Mouse (Mus musculus) CH12.LX (cell line): ENCODE measurements around the gene Plch2. TPM values are rescaled to one million over a fixed set of nuclear protein-coding genes. Genes with fewer than 3 reads are reported as not detected.

Experiments
- DNase-seq: peaks from one replicate; pipeline ENCODE4 v3.0.0-alpha.2; 2013; ENCODE audit errors: extremely low read depth
- H3K27ac ChIP-seq: 2 replicates; pipeline ENCODE4 v1.5.1; 2012; ENCODE audit warnings: low read depth, mild to moderate bottlenecking, control low read depth, moderate library complexity; ENCODE audit not compliant: insufficient read depth
- H3K27me3 ChIP-seq: replicated peaks from 2 replicates; pipeline ENCODE3; 2012; ENCODE audit warnings: inconsistent platforms
- H3K36me3 ChIP-seq, 2 experiments: replicated peaks in 1 of 2; 2 replicates each; pipeline versions ENCODE3 to v1.6.1; 2012; ENCODE audit warnings: inconsistent platforms in 1 of 2, low read length in 1 of 2, mild to moderate bottlenecking in 1 of 2, mixed read lengths in 1 of 2, moderate library complexity in 1 of 2; ENCODE audit not compliant: control insufficient read depth in 1 of 2, insufficient read depth in 1 of 2
- H3K4me1 ChIP-seq, 2 experiments: 2 replicates each; pipeline ENCODE4 v1.6.1; 2012; ENCODE audit warnings: inconsistent platforms in 1 of 2, moderate library complexity in 1 of 2; ENCODE audit not compliant: insufficient read depth in 2 of 2, control insufficient read depth in 1 of 2
- H3K4me2 ChIP-seq: 2 replicates; pipeline ENCODE4 v1.6.1; 2012; ENCODE audit warnings: low read depth, mild to moderate bottlenecking, control low read depth; ENCODE audit not compliant: poor library complexity, insufficient read depth, severe bottlenecking
- H3K4me3 ChIP-seq, 3 experiments: fragments of 150-350 bp in 1 of 3; sonication (generic) in 1 of 3; replicated peaks in 1 of 3; 2 replicates each; pipeline versions ENCODE3 to v1.5.1; 2011 to 2012; ENCODE audit warnings: low read depth in 2 of 3, low read length in 2 of 3, mild to moderate bottlenecking in 2 of 3, moderate library complexity in 2 of 3, control low read depth in 1 of 3, improper control_type of control experiment in 1 of 3, inconsistent platforms in 1 of 3, mixed read lengths in 1 of 3; ENCODE audit not compliant: poor library complexity in 1 of 3
- H3K79me2 ChIP-seq: replicated peaks from 2 replicates; pipeline ENCODE4 v1.6.1; 2012; ENCODE audit warnings: mild to moderate bottlenecking, moderate library complexity; ENCODE audit not compliant: control insufficient read depth, poor library complexity, insufficient read depth, severe bottlenecking; ENCODE audit errors: extremely low read depth
- H3K9ac ChIP-seq: 2 replicates; pipeline ENCODE4 v1.6.1; 2012; ENCODE audit warnings: low read depth, mild to moderate bottlenecking, control low read depth, moderate library complexity; ENCODE audit not compliant: insufficient read depth
- H3K9me3 ChIP-seq: replicated peaks from 2 replicates; pipeline ENCODE3; 2012; ENCODE audit warnings: low read length, inconsistent platforms, mixed read lengths
- BHLHE40 ChIP-seq: IDR thresholded peaks from 2 replicates; pipeline ENCODE4 v1.6.1; 2011; ENCODE audit warnings: mild to moderate bottlenecking, low read depth, low read length, improper control_type of control experiment
- CTCF ChIP-seq, 2 experiments: IDR thresholded peaks in 1 of 2; conservative IDR thresholded peaks in 1 of 2; 2 replicates each; pipeline ENCODE4 v1.5.1; 2011 to 2012; ENCODE audit warnings: low read depth in 2 of 2, low read length in 2 of 2, improper control_type of control experiment in 1 of 2, inconsistent platforms in 1 of 2, mild to moderate bottlenecking in 1 of 2, moderate library complexity in 1 of 2
- E2F4 ChIP-seq: IDR thresholded peaks from 2 replicates; pipeline ENCODE4 v1.6.1; 2011; ENCODE audit warnings: low read depth, low read length, improper control_type of control experiment; ENCODE audit not compliant: insufficient replicate concordance
- ELF1 ChIP-seq: IDR thresholded peaks from 2 replicates; pipeline ENCODE4 v1.6.1; 2014; ENCODE audit warnings: low read depth, mild to moderate bottlenecking, inconsistent platforms, low read length, improper control_type of control experiment
- EP300 ChIP-seq: IDR thresholded peaks from 2 replicates; pipeline ENCODE4 v1.6.1; 2011; ENCODE audit warnings: low read length, improper control_type of control experiment
- ETS1 ChIP-seq: conservative IDR thresholded peaks from 2 replicates; pipeline ENCODE4 v1.6.1; 2012; ENCODE audit warnings: low read depth, mild to moderate bottlenecking, inconsistent platforms, low read length, improper control_type of control experiment, moderate library complexity
- HCFC1 ChIP-seq: IDR thresholded peaks from 2 replicates; pipeline ENCODE4 v1.6.1; 2012; ENCODE audit warnings: low read depth, mild to moderate bottlenecking, inconsistent platforms, low read length, improper control_type of control experiment
- IRF4 ChIP-seq: IDR thresholded peaks from 2 replicates; pipeline ENCODE4 v1.6.1; 2014; ENCODE audit warnings: low read depth, mild to moderate bottlenecking, inconsistent platforms, low read length, improper control_type of control experiment
- KAT2A ChIP-seq: IDR thresholded peaks from 2 replicates; pipeline ENCODE4 v1.6.1; 2012; ENCODE audit warnings: low read length, improper control_type of control experiment, inconsistent platforms; ENCODE audit not compliant: insufficient replicate concordance
- MAFK ChIP-seq: IDR thresholded peaks from 2 replicates; pipeline ENCODE4 v1.6.1; 2011; ENCODE audit warnings: low read length, improper control_type of control experiment; ENCODE audit not compliant: insufficient replicate concordance
- MAX ChIP-seq: IDR thresholded peaks from 2 replicates; pipeline ENCODE4 v1.6.1; 2011; ENCODE audit warnings: low read length, improper control_type of control experiment
- MAZ ChIP-seq: IDR thresholded peaks from 2 replicates; pipeline ENCODE4 v1.6.1; 2012; ENCODE audit warnings: low read depth, mild to moderate bottlenecking, inconsistent platforms, low read length, improper control_type of control experiment, moderate library complexity
- MEF2A ChIP-seq: IDR thresholded peaks from 2 replicates; pipeline ENCODE4 v1.6.1; 2014; ENCODE audit warnings: low read depth, mild to moderate bottlenecking, inconsistent platforms, low read length, improper control_type of control experiment, borderline replicate concordance
- MXI1 ChIP-seq: IDR thresholded peaks from 2 replicates; pipeline ENCODE4 v1.6.1; 2011; ENCODE audit warnings: mild to moderate bottlenecking, low read depth, low read length, improper control_type of control experiment
- MYC ChIP-seq: IDR thresholded peaks from 2 replicates; pipeline ENCODE4 v1.6.1; 2011; ENCODE audit warnings: low read depth, mild to moderate bottlenecking, improper control_type of control experiment, low read length
- NELFE ChIP-seq: IDR thresholded peaks from 2 replicates; pipeline ENCODE4 v1.6.1; 2011; ENCODE audit warnings: low read depth, low read length, improper control_type of control experiment
- NRF1 ChIP-seq: IDR thresholded peaks from 2 replicates; pipeline ENCODE4 v1.6.1; 2014; ENCODE audit warnings: low read depth, mild to moderate bottlenecking, inconsistent platforms, low read length, improper control_type of control experiment, moderate library complexity
- PAX5 ChIP-seq: IDR thresholded peaks from 2 replicates; pipeline ENCODE4 v1.6.1; 2012; ENCODE audit warnings: low read length, inconsistent platforms, mixed read lengths
- POLR2A ChIP-seq: IDR thresholded peaks from 2 replicates; pipeline ENCODE4 v1.6.1; 2011; ENCODE audit warnings: low read depth, mild to moderate bottlenecking, improper control_type of control experiment, low read length
- POLR2AphosphoS2 ChIP-seq: IDR thresholded peaks from 2 replicates; pipeline ENCODE4 v1.6.1; 2011; ENCODE audit warnings: low read depth, low read length, improper control_type of control experiment
- RCOR1 ChIP-seq: conservative IDR thresholded peaks from 2 replicates; pipeline ENCODE4 v1.6.1; 2012; ENCODE audit warnings: low read depth, mild to moderate bottlenecking, inconsistent platforms, low read length, improper control_type of control experiment
- SIN3A ChIP-seq: IDR thresholded peaks from 2 replicates; pipeline ENCODE4 v1.6.1; 2012; ENCODE audit warnings: low read length, improper control_type of control experiment, inconsistent platforms
- SMC3 ChIP-seq: IDR thresholded peaks from 2 replicates; pipeline ENCODE4 v1.6.1; 2011; ENCODE audit warnings: low read depth, low read length, improper control_type of control experiment
- TBP ChIP-seq: conservative IDR thresholded peaks from 2 replicates; pipeline ENCODE4 v1.6.1; 2011; ENCODE audit warnings: low read depth, low read length, improper control_type of control experiment
- TCF12 ChIP-seq: IDR thresholded peaks from 2 replicates; pipeline ENCODE4 v1.6.1; 2014; ENCODE audit warnings: low read depth, mild to moderate bottlenecking, inconsistent platforms, low read length, improper control_type of control experiment
- UBTF ChIP-seq: IDR thresholded peaks from 2 replicates; pipeline ENCODE4 v1.6.1; 2012; ENCODE audit warnings: low read depth, mild to moderate bottlenecking, inconsistent platforms, low read length, improper control_type of control experiment, moderate library complexity
- USF1 ChIP-seq: IDR thresholded peaks from 2 replicates; pipeline ENCODE4 v1.6.1; 2014; ENCODE audit warnings: low read depth, mild to moderate bottlenecking, inconsistent platforms, low read length, improper control_type of control experiment
- USF2 ChIP-seq: conservative IDR thresholded peaks from 2 replicates; pipeline ENCODE4 v1.6.1; 2011; ENCODE audit warnings: low read depth, low read length, improper control_type of control experiment
- ZC3H11A ChIP-seq: IDR thresholded peaks from 2 replicates; pipeline ENCODE4 v1.6.1; 2012; ENCODE audit warnings: low read depth, mild to moderate bottlenecking, inconsistent platforms, low read length, improper control_type of control experiment
- ZKSCAN1 ChIP-seq: IDR thresholded peaks from 2 replicates; pipeline ENCODE4 v1.6.1; 2012; ENCODE audit warnings: low read depth, inconsistent platforms, low read length, improper control_type of control experiment, borderline replicate concordance
- ZMIZ1 ChIP-seq: IDR thresholded peaks from 2 replicates; pipeline ENCODE4 v1.6.1; 2012; ENCODE audit warnings: low read depth, mild to moderate bottlenecking, inconsistent platforms, low read length, improper control_type of control experiment
- ZNF384 ChIP-seq: IDR thresholded peaks from 2 replicates; pipeline ENCODE4 v1.6.1; 2012; ENCODE audit warnings: low read depth, low read length, improper control_type of control experiment, inconsistent platforms
- dilution Hi-C: fragments of 300-500 bp; cut with MboI; formaldehyde crosslinking; loops from 2 replicates; pipeline ENCODE4 v1.14.3; 2020; ENCODE audit warnings: low sequenced_read_pairs; ENCODE audit not compliant: extremely low pct_unique_long_range_greater_than_20kb, extremely low pct_ligation_motif_present
- in situ Hi-C: fragments of 300-500 bp; cut with MboI; formaldehyde crosslinking; loops from 3 replicates; pipeline ENCODE4 v1.14.3; 2019; ENCODE audit warnings: low sequenced_read_pairs, low pct_ligation_motif_present, low pct_unique_long_range_greater_than_20kb, mixed read lengths
- polyA plus RNA-seq: library from polyadenylated mRNA; unstranded; fragments of >175 nt; gene quantifications from 2 replicates; pipeline ENCODE4 v1.2.1, GENCODE M21; 2012; ENCODE audit warnings: low read depth; ENCODE audit not compliant: insufficient read length
- total RNA-seq, 2 experiments: library from RNA; depleted of rRNA; stranded (reverse); fragments of 300-350 nt in 1 of 2; fragments of >200 nt in 1 of 2; gene quantifications; 2 replicates each; pipeline ENCODE4 v1.2.3; 2012 to 2014

Plch2 gene
- total and polyA plus RNA-seq, 3 experiments, result 0.04 to 0.47 (median 0.17) TPM

DNA sequence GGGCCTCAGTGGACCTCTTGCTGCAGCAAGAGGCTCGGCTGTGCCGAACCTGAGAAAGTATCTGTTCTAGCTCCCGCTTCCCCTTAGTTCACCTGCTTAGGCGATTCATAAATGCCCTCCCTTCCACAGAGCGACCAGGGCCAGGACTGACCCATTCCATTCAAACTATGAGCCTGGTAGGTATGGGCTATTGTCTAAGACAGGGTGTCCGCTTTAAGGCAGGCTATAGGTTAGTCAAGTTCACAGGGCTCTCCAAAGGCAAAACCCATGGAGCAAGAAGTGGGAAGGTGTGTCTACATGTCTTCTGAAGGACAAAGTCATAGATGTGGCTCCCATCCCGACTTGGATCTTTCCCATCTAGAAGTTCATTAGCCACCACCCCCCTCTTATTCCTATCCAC is 93.9 kb downstream of the Plch2 start:
- in situ Hi-C loops, result loop anchor here (25.0 kb wide), 1 partner anchor 275 kb away; the partner anchor contains the start of gene Faap20
- dilution Hi-C loops, result no loop called here
- no peak overlapping the region for H3K9ac ChIP-seq
- H3K9me3 ChIP-seq, result no peaks in the 10 kb centered on the region
- peaks cover 3 to 21% of the 10 kb centered on the region in 2 experiments for H3K36me3 ChIP-seq
- peaks cover 24 to 61% of the 10 kb centered on the region in 2 experiments for H3K4me1 ChIP-seq
- no peak for DNase-seq
- H3K4me3 ChIP-seq, result no peak overlapping the region
- no peak overlapping the region for H3K4me2 ChIP-seq
- H3K27ac ChIP-seq, result no peak overlapping the region
- peaks cover 35% of the 10 kb centered on the region for H3K79me2 ChIP-seq
- peaks cover 50% of the 10 kb centered on the region for H3K27me3 ChIP-seq
- TF ChIP-seq HCFC1, result no peak
- TF ChIP-seq ZKSCAN1, result no peak
- no peak; the same call in 1 of the 2 replicates for TF ChIP-seq UBTF
- TF ChIP-seq IRF4, result no peak

DNA sequence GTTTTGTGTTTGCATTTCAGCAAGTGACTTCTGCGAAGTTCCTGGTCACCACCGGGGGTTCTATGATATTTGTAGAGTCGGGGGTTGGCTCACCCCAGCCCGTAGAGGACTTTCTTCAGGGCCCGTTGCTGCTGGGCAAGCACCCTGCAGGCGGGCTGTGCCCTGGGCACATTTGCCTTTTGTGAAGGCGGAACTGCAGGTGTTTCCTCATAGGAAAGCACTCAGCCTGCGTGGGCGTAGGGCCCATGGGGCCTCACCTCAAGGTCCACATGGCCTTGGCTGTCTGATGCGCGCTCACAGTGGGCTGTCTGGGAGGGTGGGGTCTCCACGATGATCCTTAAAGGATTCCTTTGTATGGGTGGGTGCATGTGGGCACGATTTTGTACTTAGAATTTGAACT is 94.7 kb downstream of the Plch2 start:
- DNase-seq, result peak; percentile 69
- peaks cover 0 to 17% of the 10 kb centered on the region in 2 experiments for H3K36me3 ChIP-seq
- TF ChIP-seq E2F4 (no peak), MYC (peak; percentile 88), ETS1 (peak; percentile 42), POLR2A (peak; percentile 49; the same call in 1 of the 2 replicates), POLR2AphosphoS2 (0 out of 2 replicates have a peak, but pooled peaks have one; percentile 49), KAT2A (no peak), USF2 (no peak), SMC3 (no peak), MAZ (0 out of 2 replicates have a peak, but pooled peaks have one; percentile 40), ZC3H11A (no peak), ZMIZ1 (no peak), PAX5 (no peak), USF1 (no peak), CTCF (conservative IDR thresholded peaks at IDR 0.05 in 1 of 2, IDR thresholded peaks at IDR 0.05 in 1 of 2; ENCODE audit: low read depth in 2 of 2, low read length in 2 of 2) (no peak), MEF2A (peak; percentile 51; the same call in 1 of the 2 replicates), NRF1 (0 out of 2 replicates have a peak, but pooled peaks have one; percentile 33), TBP (no peak), BHLHE40 (0 out of 2 replicates have a peak, but pooled peaks have one; percentile 29), MAX (peak; percentile 85), ELF1 (peak; percentile 76), ZNF384 (no peak), NELFE (peak; percentile 36; the same call in 1 of the 2 replicates), EP300 (peak; percentile 66), MAFK (0 out of 2 replicates have a peak, but pooled peaks have one; percentile 14), RCOR1 (0 out of 2 replicates have a peak, but pooled peaks have one; percentile 26), SIN3A (peak; percentile 79), MXI1 (peak; percentile 94), TCF12 (peak; percentile 80)
- TF ChIP-seq, all 38 proteins: peak for 17
- H3K4me2 ChIP-seq, result peak overlapping the region; percentile 88
- dilution Hi-C loops (no loop called here), in situ Hi-C loops (loop anchor here (25.0 kb wide), 1 partner anchor 275 kb away; the partner anchor contains the start of gene Faap20)
- H3K9ac ChIP-seq, result peak overlapping the region; percentile 48; the same call in 1 of the 2 replicates
- peak overlapping the region; percentile 55 to 75 (median 61) for H3K4me3 ChIP-seq
- no peak overlapping the region for H3K27ac ChIP-seq
- peaks cover 27 to 67% of the 10 kb centered on the region in 2 experiments for H3K4me1 ChIP-seq
- H3K9me3 ChIP-seq, result no peaks in the 10 kb centered on the region
- peaks cover 57% of the 10 kb centered on the region for H3K27me3 ChIP-seq
- peaks cover 27% of the 10 kb centered on the region for H3K79me2 ChIP-seq
